ENCODE assay signal across 31 mouse cellular contexts in genomic region chr12:102041699-102042098, GRCm38 (mm10).
DNase-seq lines count a peak whose midpoint lies in the region; ATAC-seq lines count a peak whose summit lies in the region.
"Had no signal": no experiment of that assay in that cellular context is flagged by ENCODE, and none has a peak within 500 bp of the region (broad histone marks: within the 10 kb centered on the region; RNA-seq: fewer than 3 reads in every experiment).

No protein-coding gene starts in this region.

- H3K27ac ChIP-seq in forebrain, embryonic 14.5 days (ENCODE audit: low read depth, low read length), result 0 out of 2 replicates have a peak overlapping the region, but pooled peaks have one; percentile 21
- H3K27ac ChIP-seq in forebrain, embryonic 15.5 days (replicated peaks), result no peak overlapping the region
- peak overlapping the region; percentile 81 for H3K27ac ChIP-seq in midbrain, embryonic 13.5 days
- H3K27ac ChIP-seq in midbrain, embryonic 10.5 days (replicated peaks), result no peak overlapping the region
- peak overlapping the region; percentile 78 for H3K27ac ChIP-seq in midbrain, embryonic 14.5 days (replicated peaks; ENCODE audit: low read depth, low read length)
- peak overlapping the region; percentile 60; the same call in 1 of the 2 replicates for H3K27ac ChIP-seq in neural tube, embryonic 14.5 days (ENCODE audit: low read depth, low read length)
- H3K27ac ChIP-seq: embryonic facial prominence, embryonic 13.5 days; forebrain, embryonic 10.5 days; heart, embryonic 13.5 days; intestine, embryonic 15.5 days; limb, embryonic 10.5 days; limb, embryonic 15.5 days; liver, embryonic 14.5 days; stomach, postnatal 0 days had no signal

- H3K9ac ChIP-seq in forebrain, embryonic 14.5 days (ENCODE audit: low read length), result no peak overlapping the region
- H3K9ac ChIP-seq in forebrain, embryonic 15.5 days (replicated peaks), result no peak overlapping the region
- no peak overlapping the region for H3K9ac ChIP-seq in midbrain, embryonic 13.5 days (replicated peaks)
- no peak overlapping the region for H3K9ac ChIP-seq in midbrain, embryonic 14.5 days (replicated peaks; ENCODE audit: low read length)
- H3K9ac ChIP-seq in neural tube, embryonic 14.5 days (replicated peaks; ENCODE audit: low read depth, low read length), result no peak overlapping the region
- H3K9ac ChIP-seq: embryonic facial prominence, embryonic 13.5 days; heart, embryonic 13.5 days; intestine, embryonic 15.5 days; limb, embryonic 15.5 days; liver, embryonic 14.5 days; lung, embryonic 14.5 days had no signal

- no peaks in the 10 kb centered on the region for H3K36me3 ChIP-seq in forebrain, embryonic 14.5 days (ENCODE audit: control insufficient read depth, insufficient read depth, low read length)
- H3K36me3 ChIP-seq in forebrain, embryonic 15.5 days, result no peaks in the 10 kb centered on the region
- no peaks in the 10 kb centered on the region for H3K36me3 ChIP-seq in midbrain, embryonic 13.5 days
- H3K36me3 ChIP-seq in midbrain, embryonic 10.5 days, result no peaks in the 10 kb centered on the region
- H3K36me3 ChIP-seq in midbrain, embryonic 14.5 days (ENCODE audit: control insufficient read depth, insufficient read depth, low read length), result no peaks in the 10 kb centered on the region
- H3K36me3 ChIP-seq in neural tube, embryonic 14.5 days (ENCODE audit: control insufficient read depth, insufficient read depth, low read length), result no peaks in the 10 kb centered on the region
- H3K36me3 ChIP-seq: embryonic facial prominence, embryonic 13.5 days; forebrain, embryonic 10.5 days; G1E; heart, embryonic 13.5 days; intestine, embryonic 15.5 days; limb, embryonic 10.5 days; limb, embryonic 15.5 days had no signal

- H3K4me2 ChIP-seq in forebrain, embryonic 14.5 days (ENCODE audit: low read length), result no peak overlapping the region
- no peak overlapping the region for H3K4me2 ChIP-seq in forebrain, embryonic 15.5 days (replicated peaks)
- no peak overlapping the region for H3K4me2 ChIP-seq in midbrain, embryonic 13.5 days (replicated peaks)
- H3K4me2 ChIP-seq in midbrain, embryonic 14.5 days (ENCODE audit: low read length), result no peak overlapping the region; the same call in 1 of the 2 replicates
- no peak overlapping the region for H3K4me2 ChIP-seq in neural tube, embryonic 14.5 days (ENCODE audit: low read depth, low read length)
- H3K4me2 ChIP-seq: embryonic facial prominence, embryonic 13.5 days; heart, embryonic 13.5 days; intestine, embryonic 15.5 days; limb, embryonic 15.5 days; lung, embryonic 14.5 days had no signal

- H3K9me3 ChIP-seq in forebrain, embryonic 14.5 days (replicated peaks; ENCODE audit: control insufficient read depth, low read length), result no peaks in the 10 kb centered on the region
- H3K9me3 ChIP-seq in forebrain, embryonic 15.5 days, result no peaks in the 10 kb centered on the region
- no peaks in the 10 kb centered on the region for H3K9me3 ChIP-seq in midbrain, embryonic 13.5 days
- H3K9me3 ChIP-seq in midbrain, embryonic 10.5 days (replicated peaks), result no peaks in the 10 kb centered on the region
- H3K9me3 ChIP-seq in midbrain, embryonic 14.5 days (ENCODE audit: control insufficient read depth, low read length), result no peaks in the 10 kb centered on the region
- H3K9me3 ChIP-seq in neural tube, embryonic 14.5 days (ENCODE audit: control insufficient read depth, low read length), result no peaks in the 10 kb centered on the region
- H3K9me3 ChIP-seq: embryonic facial prominence, embryonic 13.5 days; forebrain, embryonic 10.5 days; G1E; heart, embryonic 13.5 days; intestine, embryonic 15.5 days; limb, embryonic 10.5 days; limb, embryonic 15.5 days had no signal

- H3K4me3 ChIP-seq in forebrain, embryonic 14.5 days (ENCODE audit: low read depth, low read length), result no peak overlapping the region
- H3K4me3 ChIP-seq in forebrain, embryonic 15.5 days, result no peak overlapping the region
- no peak overlapping the region for H3K4me3 ChIP-seq in midbrain, embryonic 13.5 days (replicated peaks)
- H3K4me3 ChIP-seq in midbrain, embryonic 10.5 days, result no peak overlapping the region
- no peak overlapping the region for H3K4me3 ChIP-seq in midbrain, embryonic 14.5 days (replicated peaks; ENCODE audit: low read depth, low read length)
- no peak overlapping the region for H3K4me3 ChIP-seq in neural tube, embryonic 14.5 days (ENCODE audit: low read depth, low read length)
- H3K4me3 ChIP-seq: embryonic facial prominence, embryonic 13.5 days; forebrain, embryonic 10.5 days; heart, embryonic 13.5 days; intestine, embryonic 15.5 days; limb, embryonic 10.5 days; limb, embryonic 15.5 days had no signal

- 37% methylated on average over 2 of the region's 2 CpGs for WGBS in forebrain, embryonic 14.5 days
- WGBS in forebrain, embryonic 15.5 days, result 29% methylated on average over 2 of the region's 2 CpGs
- 31% methylated on average over 2 of the region's 2 CpGs for WGBS in midbrain, embryonic 13.5 days
- 56% methylated on average over 2 of the region's 2 CpGs for WGBS in midbrain, embryonic 10.5 days
- 20% methylated on average over 2 of the region's 2 CpGs for WGBS in midbrain, embryonic 14.5 days
- 38% methylated on average over 2 of the region's 2 CpGs for WGBS in neural tube, embryonic 14.5 days

- ATAC-seq in forebrain, embryonic 14.5 days, result peak; percentile 18; the same call in 1 of the 2 replicates
- ATAC-seq in forebrain, embryonic 15.5 days (replicated peaks), result no peak
- peak; percentile 37 for ATAC-seq in midbrain, embryonic 13.5 days
- no peak for ATAC-seq in midbrain, embryonic 14.5 days (ENCODE audit: low FRiP score, low TSS enrichment)
- ATAC-seq in neural tube, embryonic 14.5 days (ENCODE audit: low read depth), result no peak
- ATAC-seq: intestine, embryonic 15.5 days had no signal

- DNase-seq in forebrain, embryonic 14.5 days (ENCODE audit: low spot score), result no peak
- no peak for DNase-seq in midbrain, embryonic 10.5 days (ENCODE audit: low spot score)
- peak; percentile 69 for DNase-seq in midbrain, embryonic 14.5 days
- DNase-seq in lung, postnatal 4 days, result no peak
- DNase-seq in frontal cortex, postnatal 14 days (ENCODE audit: low spot score in 2 of 2), result no peak
- DNase-seq: adrenal gland, adult 8-10 months; cerebellum, adult 8-10 months; cerebellum, postnatal 36 days; embryo, embryonic 11 days; gastrocnemius, postnatal 36 days; heart, adult 18-20 months; heart, postnatal 10 days; kidney, adult 2 months; kidney, postnatal 4 days; lung, postnatal 14 days; right cerebral cortex, postnatal 4 days; thymus, adult 18-20 months; thymus, postnatal 36 days had no signal

- peaks cover 2% of the 10 kb centered on the region; the same call in 1 of the 2 replicates for H3K4me1 ChIP-seq in forebrain, embryonic 14.5 days (ENCODE audit: control insufficient read depth, insufficient read depth, low read length)
- 0 out of 2 replicates have a peak, but pooled peaks cover 9% of the 10 kb centered on the region for H3K4me1 ChIP-seq in forebrain, embryonic 15.5 days
- H3K4me1 ChIP-seq in midbrain, embryonic 13.5 days (replicated peaks), result peaks cover 20% of the 10 kb centered on the region
- H3K4me1 ChIP-seq in midbrain, embryonic 10.5 days, result peaks cover 3% of the 10 kb centered on the region; the same call in 1 of the 2 replicates
- H3K4me1 ChIP-seq in midbrain, embryonic 14.5 days (ENCODE audit: control insufficient read depth, insufficient read depth, low read length), result 0 out of 2 replicates have a peak, but pooled peaks cover 3% of the 10 kb centered on the region
- no peaks in the 10 kb centered on the region for H3K4me1 ChIP-seq in neural tube, embryonic 14.5 days (ENCODE audit: control insufficient read depth, insufficient read depth, low read length)
- H3K4me1 ChIP-seq: embryonic facial prominence, embryonic 13.5 days; intestine, embryonic 15.5 days; limb, embryonic 15.5 days had no signal

- H3K27me3 ChIP-seq in forebrain, embryonic 14.5 days (replicated peaks; ENCODE audit: control insufficient read depth, insufficient read depth, low read length), result no peaks in the 10 kb centered on the region
- no peaks in the 10 kb centered on the region for H3K27me3 ChIP-seq in forebrain, embryonic 15.5 days
- H3K27me3 ChIP-seq in midbrain, embryonic 13.5 days, result no peaks in the 10 kb centered on the region
- no peaks in the 10 kb centered on the region for H3K27me3 ChIP-seq in midbrain, embryonic 10.5 days (ENCODE audit: low read depth, poor library complexity, severe bottlenecking)
- no peaks in the 10 kb centered on the region for H3K27me3 ChIP-seq in midbrain, embryonic 14.5 days (ENCODE audit: control insufficient read depth, insufficient read depth, low read length)
- no peaks in the 10 kb centered on the region for H3K27me3 ChIP-seq in neural tube, embryonic 14.5 days (ENCODE audit: control insufficient read depth, insufficient read depth, low read length)
- H3K27me3 ChIP-seq: embryonic facial prominence, embryonic 13.5 days; heart, embryonic 13.5 days; intestine, embryonic 15.5 days; limb, embryonic 15.5 days had no signal

Comparison
In these comparisons a context has a peak if more than half of its experiments do, and no peak if none do; other contexts are left out.
1. ATAC-seq: peak in forebrain, embryonic 14.5 days (single experiment) and midbrain, embryonic 13.5 days (single experiment); none in forebrain, embryonic 15.5 days (single experiment), midbrain, embryonic 14.5 days (single experiment) and neural tube, embryonic 14.5 days (single experiment).
2. H3K27ac ChIP-seq: peak in forebrain, embryonic 14.5 days (single experiment), midbrain, embryonic 13.5 days (single experiment), midbrain, embryonic 14.5 days (single experiment) and neural tube, embryonic 14.5 days (single experiment); none in forebrain, embryonic 15.5 days (single experiment) and midbrain, embryonic 10.5 days (single experiment).